Mouse (Mus musculus): Measurements from ENCODE around the gene Dscam. TPM values are rescaled to one million over a fixed set of nuclear protein-coding genes. Genes with fewer than 3 reads are reported as not detected.

Dscam gene
- polyA plus RNA-seq, 1 experiment from 2014 or later, result not detected

- Histone ChIP-seq H3K27me3 (ENCODE audit: control insufficient read depth, insufficient read depth, low read length) (no peaks in the 10 kb centered on the region), H3K4me3 (ENCODE audit: low read length) (no peak overlapping the region), H3K27ac (ENCODE audit: low read depth, low read length) (no peak overlapping the region), H3K9me3 (ENCODE audit: control insufficient read depth, low read length) (no peaks in the 10 kb centered on the region), H3K4me2 (replicated peaks; ENCODE audit: low read depth, low read length) (no peak overlapping the region), H3K36me3 (ENCODE audit: control insufficient read depth, insufficient read depth, low read length) (no peaks in the 10 kb centered on the region), H3K9ac (ENCODE audit: low read depth, low read length) (no peak overlapping the region), H3K4me1 (ENCODE audit: control insufficient read depth, insufficient read depth, low read length) (peaks cover 3% of the 10 kb centered on the region; the same call in 1 of the 2 replicates)
- no peak for ATAC-seq (ENCODE audit: low FRiP score, low TSS enrichment)
- 90% methylated on average over 1 of the region's 1 CpGs for WGBS
Observed at GRCm38 (mm10) chr16:97095496-97095895, 75.1 kb downstream of the Dscam start.

- no peak for ATAC-seq (ENCODE audit: low FRiP score, low TSS enrichment)
- no peaks in the 10 kb centered on the region for H3K27me3 ChIP-seq (ENCODE audit: control insufficient read depth, insufficient read depth, low read length)
- H3K36me3 ChIP-seq (ENCODE audit: control insufficient read depth, insufficient read depth, low read length), result no peaks in the 10 kb centered on the region
- no peaks in the 10 kb centered on the region for H3K9me3 ChIP-seq (ENCODE audit: control insufficient read depth, low read length)
- no peak overlapping the region for H3K27ac ChIP-seq (ENCODE audit: low read depth, low read length)
- H3K4me1 ChIP-seq (ENCODE audit: control insufficient read depth, insufficient read depth, low read length), result no peaks in the 10 kb centered on the region
- H3K9ac ChIP-seq (ENCODE audit: low read depth, low read length), result no peak overlapping the region
- WGBS, result 57% methylated on average over 3 of the region's 3 CpGs
- no peak overlapping the region for H3K4me3 ChIP-seq (ENCODE audit: low read length)
- no peak overlapping the region for H3K4me2 ChIP-seq (replicated peaks; ENCODE audit: low read depth, low read length)
Observed at GRCm38 (mm10) chr16:97089339-97089738, 81.2 kb downstream of the Dscam start.

- H3K9ac ChIP-seq (ENCODE audit: low read depth, low read length), result no peak overlapping the region
- H3K36me3 ChIP-seq (ENCODE audit: control insufficient read depth, insufficient read depth, low read length), result no peaks in the 10 kb centered on the region
- H3K27ac ChIP-seq (ENCODE audit: low read depth, low read length), result no peak overlapping the region
- ATAC-seq (ENCODE audit: low FRiP score, low TSS enrichment), result no peak
- 77% methylated on average over 2 of the region's 2 CpGs for WGBS
- H3K27me3 ChIP-seq (ENCODE audit: control insufficient read depth, insufficient read depth, low read length), result no peaks in the 10 kb centered on the region
- no peaks in the 10 kb centered on the region for H3K9me3 ChIP-seq (ENCODE audit: control insufficient read depth, low read length)
- no peak overlapping the region for H3K4me2 ChIP-seq (replicated peaks; ENCODE audit: low read depth, low read length)
- H3K4me3 ChIP-seq (ENCODE audit: low read length), result no peak overlapping the region
- no peaks in the 10 kb centered on the region for H3K4me1 ChIP-seq (ENCODE audit: control insufficient read depth, insufficient read depth, low read length)
Observed at GRCm38 (mm10) chr16:97083694-97084093, 86.9 kb downstream of the Dscam start.

- Histone ChIP-seq H3K4me2 (replicated peaks; ENCODE audit: low read depth, low read length) (no peak overlapping the region), H3K27ac (ENCODE audit: low read depth, low read length) (no peak overlapping the region), H3K4me1 (ENCODE audit: control insufficient read depth, insufficient read depth, low read length) (no peaks in the 10 kb centered on the region), H3K36me3 (ENCODE audit: control insufficient read depth, insufficient read depth, low read length) (no peaks in the 10 kb centered on the region), H3K9ac (ENCODE audit: low read depth, low read length) (no peak overlapping the region), H3K4me3 (ENCODE audit: low read length) (no peak overlapping the region), H3K9me3 (ENCODE audit: control insufficient read depth, low read length) (no peaks in the 10 kb centered on the region), H3K27me3 (ENCODE audit: control insufficient read depth, insufficient read depth, low read length) (no peaks in the 10 kb centered on the region)
- 79% methylated on average over 4 of the region's 4 CpGs for WGBS
- ATAC-seq (ENCODE audit: low FRiP score, low TSS enrichment), result no peak
Observed at GRCm38 (mm10) chr16:97075920-97076572, 94.5 kb downstream of the Dscam start.

- H3K27ac ChIP-seq (ENCODE audit: low read depth, low read length), result no peak overlapping the region
Observed at GRCm38 (mm10) chr16:97075137-97075902, 95.2 kb downstream of the Dscam start.

GRCm38 (mm10) chr16:97073847-97074246, 96.7 kb downstream of the Dscam start:
- no peaks in the 10 kb centered on the region for H3K4me1 ChIP-seq (ENCODE audit: control insufficient read depth, insufficient read depth, low read length)
- no peak overlapping the region for H3K4me2 ChIP-seq (replicated peaks; ENCODE audit: low read depth, low read length)
- no peak overlapping the region for H3K4me3 ChIP-seq (ENCODE audit: low read length)
- no peaks in the 10 kb centered on the region for H3K9me3 ChIP-seq (ENCODE audit: control insufficient read depth, low read length)
- H3K27me3 ChIP-seq (ENCODE audit: control insufficient read depth, insufficient read depth, low read length), result no peaks in the 10 kb centered on the region
- H3K9ac ChIP-seq (ENCODE audit: low read depth, low read length), result no peak overlapping the region
- H3K27ac ChIP-seq (ENCODE audit: low read depth, low read length), result no peak overlapping the region
- no peak for ATAC-seq (ENCODE audit: low FRiP score, low TSS enrichment)
- 87% methylated on average over 1 of the region's 1 CpGs for WGBS
- H3K36me3 ChIP-seq (ENCODE audit: control insufficient read depth, insufficient read depth, low read length), result no peaks in the 10 kb centered on the region

More at GRCm38 (mm10) chr16:97075137-97075902, 95.2 kb downstream of the Dscam start:
- Histone ChIP-seq H3K27me3 (ENCODE audit: control insufficient read depth, insufficient read depth, low read length) (no peaks in the 10 kb centered on the region), H3K9ac (ENCODE audit: low read depth, low read length) (no peak overlapping the region), H3K4me3 (ENCODE audit: low read length) (no peak overlapping the region), H3K4me1 (ENCODE audit: control insufficient read depth, insufficient read depth, low read length) (no peaks in the 10 kb centered on the region), H3K36me3 (ENCODE audit: control insufficient read depth, insufficient read depth, low read length) (no peaks in the 10 kb centered on the region), H3K9me3 (ENCODE audit: control insufficient read depth, low read length) (no peaks in the 10 kb centered on the region), H3K4me2 (replicated peaks; ENCODE audit: low read depth, low read length) (no peak overlapping the region)
- ATAC-seq (ENCODE audit: low FRiP score, low TSS enrichment), result no peak
- WGBS, result 71% methylated on average over 6 of the region's 6 CpGs

GRCm38 (mm10) chr16:97072624-97073023, 97.9 kb downstream of the Dscam start:
- Histone ChIP-seq H3K27me3 (ENCODE audit: control insufficient read depth, insufficient read depth, low read length) (no peaks in the 10 kb centered on the region), H3K36me3 (ENCODE audit: control insufficient read depth, insufficient read depth, low read length) (no peaks in the 10 kb centered on the region), H3K9ac (ENCODE audit: low read depth, low read length) (no peak overlapping the region), H3K4me1 (ENCODE audit: control insufficient read depth, insufficient read depth, low read length) (no peaks in the 10 kb centered on the region), H3K9me3 (ENCODE audit: control insufficient read depth, low read length) (no peaks in the 10 kb centered on the region), H3K4me2 (replicated peaks; ENCODE audit: low read depth, low read length) (no peak overlapping the region), H3K27ac (ENCODE audit: low read depth, low read length) (no peak overlapping the region), H3K4me3 (ENCODE audit: low read length) (no peak overlapping the region)
- WGBS, result 88% methylated on average over 2 of the region's 2 CpGs
- no peak for ATAC-seq (ENCODE audit: low FRiP score, low TSS enrichment)

GRCm38 (mm10) chr16:97066856-97067255, 103.7 kb downstream of the Dscam start:
- Histone ChIP-seq H3K4me1 (ENCODE audit: control insufficient read depth, insufficient read depth, low read length) (no peaks in the 10 kb centered on the region), H3K27ac (ENCODE audit: low read depth, low read length) (no peak overlapping the region), H3K4me3 (ENCODE audit: low read length) (no peak overlapping the region), H3K9ac (ENCODE audit: low read depth, low read length) (no peak overlapping the region), H3K4me2 (replicated peaks; ENCODE audit: low read depth, low read length) (no peak overlapping the region), H3K27me3 (ENCODE audit: control insufficient read depth, insufficient read depth, low read length) (no peaks in the 10 kb centered on the region), H3K9me3 (ENCODE audit: control insufficient read depth, low read length) (no peaks in the 10 kb centered on the region), H3K36me3 (ENCODE audit: control insufficient read depth, insufficient read depth, low read length) (no peaks in the 10 kb centered on the region)
- 68% methylated on average over 4 of the region's 4 CpGs for WGBS
- no peak for ATAC-seq (ENCODE audit: low FRiP score, low TSS enrichment)

GRCm38 (mm10) chr16:97062207-97062606, 108.3 kb downstream of the Dscam start:
- Histone ChIP-seq H3K27me3 (ENCODE audit: control insufficient read depth, insufficient read depth, low read length) (no peaks in the 10 kb centered on the region), H3K36me3 (ENCODE audit: control insufficient read depth, insufficient read depth, low read length) (no peaks in the 10 kb centered on the region), H3K9me3 (ENCODE audit: control insufficient read depth, low read length) (no peaks in the 10 kb centered on the region), H3K4me1 (ENCODE audit: control insufficient read depth, insufficient read depth, low read length) (no peaks in the 10 kb centered on the region), H3K4me2 (replicated peaks; ENCODE audit: low read depth, low read length) (no peak overlapping the region), H3K4me3 (ENCODE audit: low read length) (no peak overlapping the region), H3K27ac (ENCODE audit: low read depth, low read length) (no peak overlapping the region), H3K9ac (ENCODE audit: low read depth, low read length) (no peak overlapping the region)
- WGBS, result 76% methylated on average over 3 of the region's 3 CpGs
- ATAC-seq (ENCODE audit: low FRiP score, low TSS enrichment), result no peak
